Mouse (Mus musculus) kidney, embryonic 15.5 days (tissue): ENCODE measurements at regions not wholly inside any gene's neighbourhood (a gene's known extent, or its start where the extent isn't known, plus 50 kb on each side); places are given as distances from the start of the nearest gene placed in this dataset.

Source experiments
- ATAC-seq: fragments of 200-750 bp; cut with Nextera tagmentation; replicated peaks from 2 replicates; pipeline ENCODE4 v1.8.0; 2017; ENCODE audit warnings: moderate TSS enrichment; ENCODE audit not compliant: low FRiP score
- H3K27ac ChIP-seq: fragments of 300-500 bp; sonication (generic); 2 replicates; pipeline ENCODE4 v1.5.1; 2015; ENCODE audit warnings: mild to moderate bottlenecking, inconsistent platforms
- H3K27me3 ChIP-seq: fragments of 300-500 bp; sonication (generic); 2 replicates; pipeline ENCODE4 v1.6.1; 2015; ENCODE audit warnings: inconsistent platforms
- H3K36me3 ChIP-seq: fragments of 300-500 bp; sonication (generic); 2 replicates; pipeline ENCODE4 v1.6.1; 2015; ENCODE audit warnings: inconsistent platforms
- H3K4me1 ChIP-seq: fragments of 300-500 bp; sonication (generic); 2 replicates; pipeline ENCODE4 v1.6.1; 2015; ENCODE audit warnings: inconsistent platforms
- H3K4me2 ChIP-seq: fragments of 300-500 bp; sonication (generic); 2 replicates; pipeline ENCODE4 v1.6.1; 2015; ENCODE audit warnings: moderate library complexity, mild to moderate bottlenecking, inconsistent platforms
- H3K4me3 ChIP-seq: fragments of 300-500 bp; sonication (generic); replicated peaks from 2 replicates; pipeline ENCODE4 v1.5.1; 2015; ENCODE audit warnings: mild to moderate bottlenecking, inconsistent platforms
- H3K9ac ChIP-seq: fragments of 300-500 bp; sonication (generic); 2 replicates; pipeline ENCODE4 v1.6.1; 2015; ENCODE audit warnings: mild to moderate bottlenecking, inconsistent platforms
- H3K9me3 ChIP-seq: fragments of 300-500 bp; sonication (generic); replicated peaks from 2 replicates; pipeline ENCODE4 v1.6.1; 2016; ENCODE audit warnings: inconsistent platforms
- WGBS: fragments of 180-500 bp; shearing (Covaris S2); methylation state at CpG from one replicate; pipeline ENCODE4 v1.1.7; 2015; ENCODE audit warnings: mixed read lengths; 5-methylcytosine and 5-hydroxymethylcytosine counted together

GRCm38 (mm10) chr11:45219239-45219638, 602.1 kb downstream of the Ebf1 start:
- no peak overlapping the region for H3K9ac ChIP-seq
- no peaks in the 10 kb centered on the region for H3K9me3 ChIP-seq
- no peak for ATAC-seq
- H3K4me2 ChIP-seq: no peak overlapping the region
- H3K27me3 ChIP-seq: no peaks in the 10 kb centered on the region
- no peaks in the 10 kb centered on the region for H3K36me3 ChIP-seq
- WGBS: 65% methylated on average over 4 of the region's 4 CpGs
- no peak overlapping the region for H3K27ac ChIP-seq
- no peaks in the 10 kb centered on the region for H3K4me1 ChIP-seq
- H3K4me3 ChIP-seq: no peak overlapping the region

GRCm38 (mm10) chr11:45222021-45222420, 604.9 kb downstream of the Ebf1 start:
- Histone ChIP-seq H3K36me3 (no peaks in the 10 kb centered on the region), H3K27ac (no peak overlapping the region), H3K4me2 (no peak overlapping the region), H3K4me3 (no peak overlapping the region), H3K4me1 (no peaks in the 10 kb centered on the region), H3K27me3 (no peaks in the 10 kb centered on the region), H3K9ac (no peak overlapping the region), H3K9me3 (no peaks in the 10 kb centered on the region)
- no peak for ATAC-seq
- 64% methylated on average over 3 of the region's 3 CpGs for WGBS

- Histone ChIP-seq H3K9me3 (no peaks in the 10 kb centered on the region), H3K36me3 (no peaks in the 10 kb centered on the region), H3K4me3 (no peak overlapping the region), H3K9ac (no peak overlapping the region), H3K4me2 (no peak overlapping the region), H3K27ac (no peak overlapping the region), H3K27me3 (no peaks in the 10 kb centered on the region), H3K4me1 (peaks cover 12% of the 10 kb centered on the region)
- ATAC-seq: no peak
- 59% methylated on average over 6 of the region's 6 CpGs for WGBS
These were observed 616.1 kb upstream of the Clint1 start for GRCm38 (mm10) chr11:45235476-45236412.

- ATAC-seq: no peak
- peaks cover 12% of the 10 kb centered on the region for H3K4me1 ChIP-seq
- no peaks in the 10 kb centered on the region for H3K36me3 ChIP-seq
- 66% methylated on average over 4 of the region's 4 CpGs for WGBS
- H3K27me3 ChIP-seq: no peaks in the 10 kb centered on the region
- H3K9ac ChIP-seq: no peak overlapping the region
- no peaks in the 10 kb centered on the region for H3K9me3 ChIP-seq
- no peak overlapping the region for H3K4me2 ChIP-seq
- H3K27ac ChIP-seq: no peak overlapping the region
- H3K4me3 ChIP-seq: no peak overlapping the region
These were observed 614.8 kb upstream of the Clint1 start for GRCm38 (mm10) chr11:45237056-45237455.

GRCm38 (mm10) chr11:45239044-45239443, 612.8 kb upstream of the Clint1 start:
- H3K4me2 ChIP-seq: no peak overlapping the region
- H3K36me3 ChIP-seq: no peaks in the 10 kb centered on the region
- H3K4me3 ChIP-seq: no peak overlapping the region
- H3K4me1 ChIP-seq: peaks cover 12% of the 10 kb centered on the region
- WGBS: 65% methylated on average over 5 of the region's 5 CpGs
- H3K9ac ChIP-seq: no peak overlapping the region
- H3K27me3 ChIP-seq: no peaks in the 10 kb centered on the region
- no peak for ATAC-seq
- H3K27ac ChIP-seq: no peak overlapping the region
- H3K9me3 ChIP-seq: no peaks in the 10 kb centered on the region

DNA sequence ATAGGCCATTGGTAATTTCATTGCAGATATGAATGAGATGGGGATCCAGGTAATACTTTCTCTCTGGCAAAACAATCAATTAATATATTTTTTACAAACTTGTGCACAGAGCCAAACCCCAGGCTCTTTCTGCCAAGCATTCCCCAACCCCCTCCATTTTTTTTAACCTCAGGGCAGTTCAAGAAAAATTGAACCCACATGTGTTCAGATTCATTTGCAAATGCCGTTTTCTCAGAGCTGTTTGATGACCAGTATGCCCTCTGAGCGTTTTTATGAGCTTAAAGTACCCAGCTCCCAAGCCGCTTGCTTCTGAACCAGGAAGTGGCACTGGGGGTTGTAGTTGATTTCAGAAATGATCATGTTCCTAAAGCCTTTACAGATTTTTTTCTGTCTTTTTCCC, 611.4 kb upstream of the Clint1 start:
- 48% methylated on average over 3 of the region's 3 CpGs for WGBS
- Histone ChIP-seq H3K27ac (no peak overlapping the region), H3K36me3 (no peaks in the 10 kb centered on the region), H3K9ac (no peak overlapping the region), H3K27me3 (no peaks in the 10 kb centered on the region), H3K9me3 (no peaks in the 10 kb centered on the region), H3K4me3 (no peak overlapping the region), H3K4me2 (no peak overlapping the region), H3K4me1 (peaks cover 7% of the 10 kb centered on the region)
- ATAC-seq: no peak

DNA sequence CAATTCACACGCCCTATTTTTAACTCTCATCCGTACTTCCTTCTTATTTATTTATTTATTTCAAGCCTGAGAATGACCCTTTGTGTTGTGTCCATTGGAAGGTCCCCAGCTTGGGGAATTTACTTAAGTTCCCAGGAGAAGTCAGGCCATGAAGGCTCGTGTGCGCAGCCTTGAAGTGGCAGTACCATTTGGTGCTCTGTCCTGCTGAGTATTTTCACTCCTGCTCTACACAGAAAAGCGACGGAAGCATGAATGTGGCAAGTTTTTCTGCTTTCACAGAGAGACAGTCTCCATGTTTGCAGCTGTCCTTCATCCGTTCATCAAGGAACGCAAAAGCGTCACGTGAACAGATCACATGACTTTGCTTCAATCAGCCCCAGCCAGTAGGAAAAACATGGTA, 610.2 kb upstream of the Clint1 start:
- H3K9ac ChIP-seq: no peak overlapping the region
- H3K27ac ChIP-seq: no peak overlapping the region
- ATAC-seq: no peak
- no peaks in the 10 kb centered on the region for H3K9me3 ChIP-seq
- WGBS: 63% methylated on average over 10 of the region's 10 CpGs
- no peaks in the 10 kb centered on the region for H3K4me1 ChIP-seq
- no peak overlapping the region for H3K4me2 ChIP-seq
- no peaks in the 10 kb centered on the region for H3K36me3 ChIP-seq
- no peak overlapping the region for H3K4me3 ChIP-seq
- H3K27me3 ChIP-seq: no peaks in the 10 kb centered on the region

GRCm38 (mm10) chr11:45244796-45245195, 607.1 kb upstream of the Clint1 start:
- no peak for ATAC-seq

DNA sequence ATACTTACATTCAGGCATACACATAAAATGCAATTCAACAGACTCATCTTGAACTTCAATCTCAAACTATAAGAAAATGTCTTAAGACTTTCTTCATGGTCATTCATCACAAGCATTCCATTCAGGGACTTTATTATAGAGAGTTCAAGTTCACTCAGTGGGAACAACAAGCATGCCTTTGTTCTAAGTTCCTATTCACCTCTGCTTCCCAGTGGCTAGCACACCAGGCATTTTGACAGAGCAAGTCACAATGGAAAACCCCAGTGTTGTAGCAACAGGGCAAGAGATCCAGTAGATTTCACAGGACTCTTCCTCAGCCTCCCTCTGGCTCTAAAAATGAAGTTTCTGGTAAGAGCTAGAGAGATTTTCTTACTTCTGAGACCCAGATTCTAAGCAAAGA, 595.8 kb upstream of the Clint1 start:
- no peak overlapping the region for H3K9ac ChIP-seq
- no peaks in the 10 kb centered on the region for H3K36me3 ChIP-seq
- no peak overlapping the region for H3K4me3 ChIP-seq
- H3K9me3 ChIP-seq: 0 out of 2 replicates have a peak, but pooled peaks cover 3% of the 10 kb centered on the region
- no peak for ATAC-seq
- no peaks in the 10 kb centered on the region for H3K4me1 ChIP-seq
- no peak overlapping the region for H3K27ac ChIP-seq
- no peak overlapping the region for H3K4me2 ChIP-seq
- no peaks in the 10 kb centered on the region for H3K27me3 ChIP-seq

More at GRCm38 (mm10) chr11:45244796-45245195, 607.1 kb upstream of the Clint1 start:
- H3K27ac ChIP-seq: no peak overlapping the region
- no peaks in the 10 kb centered on the region for H3K27me3 ChIP-seq
- H3K9ac ChIP-seq: no peak overlapping the region
- no peak overlapping the region for H3K4me2 ChIP-seq
- H3K4me1 ChIP-seq: no peaks in the 10 kb centered on the region
- H3K36me3 ChIP-seq: no peaks in the 10 kb centered on the region
- H3K4me3 ChIP-seq: no peak overlapping the region
- H3K9me3 ChIP-seq: no peaks in the 10 kb centered on the region
- WGBS: 69% methylated on average over 2 of the region's 2 CpGs

- Histone ChIP-seq H3K9me3 (no peaks in the 10 kb centered on the region), H3K27me3 (no peaks in the 10 kb centered on the region)
These were observed 589.7 kb upstream of the Clint1 start for GRCm38 (mm10) chr11:45262198-45262597.

GRCm38 (mm10) chr11:45264001-45264400, 587.9 kb upstream of the Clint1 start:
- Histone ChIP-seq H3K27me3 (no peaks in the 10 kb centered on the region), H3K27ac (0 out of 2 replicates have a peak overlapping the region, but pooled peaks have one; percentile 32), H3K4me2 (no peak overlapping the region), H3K4me3 (no peak overlapping the region), H3K36me3 (no peaks in the 10 kb centered on the region), H3K9ac (no peak overlapping the region), H3K9me3 (no peaks in the 10 kb centered on the region), H3K4me1 (no peaks in the 10 kb centered on the region)
- ATAC-seq: no peak
- WGBS: 80% methylated on average over 3 of the region's 3 CpGs

More at GRCm38 (mm10) chr11:45262198-45262597, 589.7 kb upstream of the Clint1 start:
- Histone ChIP-seq H3K27ac (no peak overlapping the region), H3K9ac (no peak overlapping the region), H3K4me1 (no peaks in the 10 kb centered on the region), H3K4me3 (no peak overlapping the region), H3K4me2 (no peak overlapping the region), H3K36me3 (no peaks in the 10 kb centered on the region)
- ATAC-seq: no peak
- 81% methylated on average over 7 of the region's 7 CpGs for WGBS

DNA sequence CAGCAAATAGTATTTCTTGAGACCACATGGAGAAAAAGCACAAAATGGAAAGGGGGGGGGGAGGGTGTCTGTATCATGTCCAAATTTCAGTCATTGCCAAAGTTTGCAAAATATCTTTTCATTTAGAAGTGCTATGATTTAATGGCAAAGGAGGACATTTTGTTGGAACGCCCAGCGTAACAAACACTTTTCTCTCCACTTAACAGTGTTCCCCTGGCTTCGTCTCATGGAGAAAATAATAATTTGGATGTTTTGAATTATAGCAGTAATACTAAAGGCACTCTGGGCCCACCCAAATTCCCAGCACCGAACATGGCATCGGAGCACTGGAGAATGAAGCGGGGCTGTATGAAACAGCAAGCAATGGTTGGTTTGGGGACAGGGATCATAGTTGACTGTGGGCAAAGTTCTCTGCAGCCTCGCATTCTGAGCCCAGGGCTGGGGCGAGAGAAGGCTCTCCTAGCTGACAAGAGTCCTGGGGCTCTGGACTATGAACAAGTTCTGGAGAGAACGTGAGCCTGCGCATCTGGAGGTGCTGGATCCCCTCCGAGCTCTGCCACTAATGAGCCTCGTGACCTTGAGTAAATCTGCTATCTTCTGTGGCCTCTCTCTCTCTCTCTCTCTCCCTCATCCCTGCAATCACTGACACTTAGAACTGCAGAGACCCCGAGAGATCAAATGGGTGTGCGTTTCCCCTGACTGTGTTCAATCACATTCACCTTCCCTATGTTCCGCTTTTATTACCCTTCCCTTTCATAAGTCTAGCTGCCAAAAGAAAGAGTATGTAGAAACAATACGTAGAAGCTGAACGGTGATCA, 586.5 kb upstream of the Clint1 start:
- Histone ChIP-seq H3K9ac (no peak overlapping the region), H3K9me3 (no peaks in the 10 kb centered on the region), H3K27me3 (no peaks in the 10 kb centered on the region), H3K36me3 (no peaks in the 10 kb centered on the region), H3K4me2 (no peak overlapping the region), H3K4me1 (no peaks in the 10 kb centered on the region), H3K4me3 (no peak overlapping the region), H3K27ac (peak overlapping the region; percentile 51; the same call in 1 of the 2 replicates)
- 0 out of 2 replicates have a peak, but pooled peaks have one; percentile 12 for ATAC-seq
- WGBS: 59% methylated on average over 17 of the region's 17 CpGs
